Mouse (Mus musculus) adipocyte (in vitro differentiated cells): ENCODE results near the gene Chrd.

Source experiments
- DNase-seq: peaks from one replicate; pipeline ENCODE4 v3.0.0-alpha.2; 2016; ENCODE audit warnings: low spot score

The Chrd gene

GRCm38 (mm10) chr16:20733731-20734730 lies 1.1 kb downstream of the Chrd start, which contains the start of gene Thpo:
Thpo (minus strand) TSS chr16:20734511.
- DNase-seq: no peak

DNA sequence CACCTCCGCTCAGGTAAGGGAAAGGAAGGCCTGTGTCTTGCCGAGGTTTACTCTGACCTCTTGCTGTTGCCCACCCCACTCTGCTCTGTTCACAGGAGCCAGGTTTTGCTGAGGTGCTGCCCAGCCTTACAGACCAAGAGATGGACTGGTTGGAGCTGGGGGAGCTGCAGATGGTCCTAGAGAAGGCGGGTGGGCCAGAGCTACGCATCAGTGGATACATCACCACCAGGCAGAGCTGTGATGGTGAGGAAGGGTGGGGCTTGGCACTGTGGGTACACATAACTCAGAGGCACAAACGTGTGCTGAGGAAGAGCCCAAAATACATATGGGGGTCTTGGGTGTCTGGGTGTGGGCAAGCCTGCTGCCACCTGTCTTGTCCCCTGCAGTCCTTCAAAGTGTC lies 2.7 kb downstream of the Chrd start:
- no peak for DNase-seq

DNA sequence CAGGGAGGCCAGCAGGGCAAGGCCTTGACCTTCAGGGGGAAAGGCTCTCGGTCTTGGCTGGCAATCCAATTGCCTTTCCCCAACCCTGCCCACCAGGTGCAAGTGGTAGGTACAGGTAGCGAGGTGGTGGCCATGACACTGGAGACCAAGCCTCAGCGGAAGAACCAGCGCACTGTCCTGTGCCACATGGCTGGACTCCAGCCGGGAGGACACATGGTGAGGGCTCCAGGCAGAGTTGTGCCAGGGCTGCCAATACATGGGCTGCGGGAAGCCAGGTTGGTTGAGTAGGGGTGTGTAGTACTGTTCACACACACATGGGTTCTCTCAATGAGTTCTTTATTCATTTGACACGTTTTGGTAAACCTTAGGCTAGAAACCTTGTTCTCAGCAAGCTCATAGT lies 3.2 kb downstream of the Chrd start:
- no peak for DNase-seq

DNA sequence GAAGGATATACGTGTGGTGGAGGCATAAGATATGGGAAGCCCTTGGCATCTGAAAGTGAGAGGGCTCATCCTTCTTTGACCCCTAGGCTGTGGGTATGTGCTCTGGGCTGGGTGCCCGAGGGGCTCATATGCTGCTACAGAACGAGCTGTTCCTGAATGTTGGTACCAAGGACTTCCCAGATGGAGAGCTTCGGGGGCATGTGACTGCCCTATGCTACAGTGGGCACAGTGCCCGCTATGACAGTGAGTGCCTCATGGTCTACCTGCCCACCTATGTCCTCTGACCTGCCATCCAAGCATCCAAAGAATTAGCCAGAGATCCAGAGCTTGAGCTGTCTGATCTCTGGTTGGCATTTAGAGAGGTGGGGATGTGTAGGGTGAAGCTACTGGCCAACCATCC lies 3.9 kb downstream of the Chrd start:
- DNase-seq: no peak

GRCm38 (mm10) chr16:20739845-20740244 lies 6.9 kb downstream of the Chrd start:
- DNase-seq: no peak

GRCm38 (mm10) chr16:20746641-20747040 lies 13.7 kb downstream of the Chrd start:
- peak; percentile 79 for DNase-seq

DNA sequence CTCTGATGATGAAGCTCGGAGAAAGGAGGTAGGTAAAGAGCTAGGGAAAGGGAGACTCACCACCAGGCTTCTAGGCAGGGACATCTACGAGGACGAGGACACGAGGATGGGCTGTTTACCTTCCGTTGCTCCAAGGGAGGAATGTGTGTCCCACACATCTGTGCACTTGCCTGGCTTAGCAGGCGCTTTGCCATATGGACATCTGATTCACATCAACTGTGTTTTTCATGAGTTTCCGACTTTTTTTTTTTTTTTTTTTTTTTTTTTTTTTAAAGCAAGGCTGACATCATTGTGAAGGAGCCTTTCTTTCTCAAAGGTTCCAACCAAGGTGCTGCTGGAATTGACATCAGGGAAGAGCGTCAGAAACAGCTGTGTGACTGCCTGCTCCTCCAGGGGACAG lies 17.6 kb downstream of the Chrd start:
- no peak for DNase-seq

DNA sequence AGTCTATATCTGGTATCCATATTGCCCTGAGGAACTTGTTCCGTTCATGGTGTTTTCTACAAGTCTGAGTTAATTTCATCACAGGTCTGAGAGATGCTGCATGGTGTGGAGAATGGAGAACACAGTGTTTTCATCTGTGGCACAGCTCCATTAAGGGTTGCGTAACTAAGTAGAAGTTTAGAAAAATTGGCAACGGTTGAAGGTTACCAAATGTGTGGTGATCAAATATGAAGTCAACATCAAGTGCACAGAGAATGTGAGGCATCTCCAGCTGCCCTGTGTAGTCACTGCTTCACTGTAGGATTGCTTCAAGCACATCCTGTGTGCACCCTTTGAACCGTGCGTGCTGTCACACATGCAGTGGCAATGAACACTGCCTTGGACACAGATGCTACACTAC lies 23.1 kb downstream of the Chrd start:
- peak; percentile 89 for DNase-seq

DNA sequence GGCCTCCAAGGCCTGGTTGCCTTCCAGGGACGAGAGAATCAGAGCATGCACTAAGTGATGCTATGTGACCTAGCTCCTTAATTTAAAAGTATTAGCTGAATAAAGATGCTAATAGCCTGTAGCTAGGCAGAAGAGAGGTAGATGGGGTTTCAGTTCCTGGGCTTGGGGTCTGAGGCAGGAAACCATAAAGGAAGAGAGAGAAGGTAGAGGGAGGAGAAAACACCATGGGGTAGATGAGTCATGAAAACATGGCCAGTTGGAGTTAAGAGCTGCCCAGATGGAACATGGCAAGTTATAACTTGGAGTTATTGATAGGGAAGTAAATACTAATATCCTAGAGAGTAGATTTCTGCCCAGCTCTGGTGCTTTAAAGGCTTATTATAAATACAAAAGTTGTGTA lies 24.5 kb downstream of the Chrd start:
- DNase-seq: no peak

DNA sequence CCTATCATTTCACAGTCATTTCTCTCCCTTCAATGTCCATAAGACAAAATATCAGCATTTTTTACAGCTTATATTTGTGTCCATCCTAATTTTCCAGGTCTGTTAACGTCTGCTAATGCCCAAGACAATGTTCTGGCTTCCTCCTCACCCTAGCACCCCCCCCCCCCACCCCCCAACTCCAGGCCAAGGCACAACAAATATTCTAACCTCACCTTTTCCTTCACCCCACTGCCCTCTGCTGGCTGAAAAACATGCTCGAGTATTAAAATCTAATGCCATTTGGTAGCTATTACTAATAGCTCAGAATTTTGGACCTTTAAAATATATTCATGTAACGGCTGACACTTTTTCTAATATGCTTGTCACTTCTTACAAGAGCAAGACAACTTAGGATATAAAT lies 28.8 kb downstream of the Chrd start:
- DNase-seq: peak; percentile 83

- peak; percentile 45 for DNase-seq
These were observed 32.3 kb downstream of the Chrd start for GRCm38 (mm10) chr16:20765244-20765643.

GRCm38 (mm10) chr16:20775021-20775420 lies 42.1 kb downstream of the Chrd start:
- no peak for DNase-seq

- no peak for DNase-seq
These were observed 46.9 kb downstream of the Chrd start for GRCm38 (mm10) chr16:20779846-20780245.

GRCm38 (mm10) chr16:20781101-20781630 lies 48.2 kb downstream of the Chrd start:
- DNase-seq: no peak

DNA sequence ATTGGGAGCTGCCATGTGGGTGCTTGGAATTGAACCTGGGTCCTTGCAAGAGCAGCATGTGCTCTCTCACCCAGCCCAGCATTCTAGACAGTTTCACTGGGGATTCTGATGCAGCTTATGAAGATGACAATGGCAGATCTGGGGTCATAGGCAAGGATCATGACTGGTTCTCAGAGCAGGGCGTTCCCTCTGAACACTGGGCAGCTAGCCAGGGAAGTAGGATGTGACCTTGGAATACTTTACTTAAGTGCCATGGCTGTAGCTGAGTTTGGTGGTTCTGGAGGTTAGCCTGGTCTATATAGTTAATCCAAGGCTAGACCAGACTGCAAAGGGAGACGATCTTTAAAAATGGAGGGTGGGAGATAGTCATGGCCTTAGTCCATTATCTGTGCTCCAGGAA lies 51.0 kb downstream of the Chrd start:
- DNase-seq: no peak

DNA sequence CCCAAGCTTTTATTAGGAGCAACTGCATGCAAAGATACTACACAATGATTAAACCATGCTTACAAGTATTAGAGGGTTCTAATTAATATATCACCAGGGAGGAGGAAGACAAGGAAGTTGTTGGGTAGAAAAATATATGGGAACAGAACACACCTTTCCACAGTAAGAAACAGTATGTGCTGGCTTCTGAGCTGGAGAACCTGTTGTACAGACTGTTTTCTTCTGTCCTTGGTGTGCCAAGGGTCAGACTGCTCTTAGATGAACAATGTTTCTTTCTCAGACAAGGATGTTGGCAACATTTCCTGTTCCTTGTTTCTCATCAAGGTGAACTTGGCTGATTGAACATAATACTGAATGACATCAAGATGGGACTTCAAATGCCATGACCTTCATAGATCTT lies 51.8 kb downstream of the Chrd start:
- no peak for DNase-seq

- DNase-seq: no peak
These were observed 53.6 kb downstream of the Chrd start for GRCm38 (mm10) chr16:20786556-20786955.

GRCm38 (mm10) chr16:20791803-20792202 lies 58.9 kb downstream of the Chrd start:
- DNase-seq: no peak
